Mouse (Mus musculus): ENCODE results near the gene Bola3.

DNA sequence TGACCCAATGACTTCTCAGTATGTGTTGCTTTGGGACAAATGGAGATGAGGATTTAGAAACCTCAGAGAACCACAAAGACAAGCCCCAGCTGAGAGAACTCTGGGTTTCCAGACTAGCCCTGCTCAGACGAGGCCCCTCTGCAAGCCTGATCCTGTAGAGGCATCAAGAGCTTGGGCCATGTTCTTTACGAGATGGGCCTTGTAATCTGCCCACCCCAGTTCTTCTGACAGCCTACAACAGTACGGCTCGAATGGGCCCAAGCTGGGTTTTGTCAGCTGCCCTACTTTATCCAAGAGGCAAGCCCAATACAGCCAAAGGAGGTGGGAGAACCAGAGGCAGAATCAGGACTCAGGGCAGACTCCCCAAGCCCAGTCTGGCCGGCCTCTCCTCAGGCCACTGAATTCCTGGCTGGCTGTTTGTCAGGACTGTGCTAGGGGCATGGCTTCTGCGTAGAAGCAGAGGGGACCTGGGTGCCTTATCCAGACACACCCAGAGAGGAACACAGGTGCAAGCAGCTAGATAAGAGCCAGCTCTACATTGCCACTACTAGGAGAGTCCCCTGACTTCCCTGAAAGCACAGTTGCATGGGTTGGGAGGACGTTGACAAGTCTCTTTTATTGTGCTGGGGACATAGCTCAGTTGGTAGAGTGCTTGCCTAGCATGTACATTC is 2.7 kb downstream of the Bola3 start:
- TF ChIP-seq CTCF (IDR thresholded peaks at IDR 0.05; ENCODE audit: borderline replicate concordance, control insufficient read depth, extremely low read depth, insufficient read depth, low read length, poor library complexity) (no peak), POLR2A (IDR thresholded peaks at IDR 0.05; ENCODE audit: control insufficient read depth, extremely low read depth, insufficient read depth, low read length, poor library complexity) (no peak)

Measured in thymus, adult 2 months (tissue).